Mouse (Mus musculus): Measurements from ENCODE around the gene Gm11555.

DNA sequence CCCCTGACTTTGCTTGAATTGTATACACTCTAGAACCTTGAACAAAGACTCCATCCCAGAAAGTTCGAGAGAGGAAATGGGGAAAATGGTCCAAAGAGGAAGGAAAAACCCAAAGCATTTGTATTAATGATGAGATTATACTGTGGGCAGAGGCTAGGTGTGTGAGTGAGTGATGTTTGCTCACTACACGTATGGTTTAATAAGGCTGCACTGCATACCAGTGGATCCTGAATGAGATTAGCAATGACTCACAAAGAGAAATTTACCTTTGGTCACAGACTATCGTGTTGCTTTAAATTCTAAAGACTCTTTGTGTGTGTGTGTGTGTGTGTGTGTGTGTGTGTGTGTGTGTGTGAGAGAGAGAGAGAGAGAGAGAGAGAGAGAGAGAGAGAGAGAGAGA is 19.1 kb downstream of the Gm11555 start:
- TF ChIP-seq CTCF (IDR thresholded peaks at IDR 0.05; ENCODE audit: low read depth, low read length), result no peak
- no peak for TF ChIP-seq GATA1 (IDR thresholded peaks at IDR 0.05; ENCODE audit: borderline replicate concordance, low read length)
- no peak for TF ChIP-seq POLR2AphosphoS5 (IDR thresholded peaks at IDR 0.05; ENCODE audit: insufficient replicate concordance, low read depth, low read length)
- no peak for TF ChIP-seq TAL1 (conservative IDR thresholded peaks at IDR 0.05; ENCODE audit: low read depth, low read length)

All from G1E (cell line).